Mouse (Mus musculus) effector memory CD4-positive, alpha-beta T cell, adult 7 months (primary cell): ENCODE measurements around the gene Tgm4. TPM values are rescaled to one million over a fixed set of nuclear protein-coding genes. Genes with fewer than 3 reads are reported as not detected.

Experiments used
- polyA plus RNA-seq: library from polyadenylated mRNA; unstranded; fragments of 100-300 nt; shearing (Covaris generic); gene quantifications from one replicate; pipeline ENCODE4 v1.2.1, GENCODE M21; 2017

Tgm4 gene
- polyA plus RNA-seq: 1.1 TPM

GRCm38 (mm10) chr9:123034426-123034825, at the start of gene Tgm4:
TSS of gene Tgm4 (plus strand) at chr9:123034726.

GRCm38 (mm10) chr9:123020995-123021631, 13.4 kb upstream of the Tgm4 start, which contains the start of gene Tmem42:
TSS of gene Tmem42 (plus strand) at chr9:123021326.

GRCm38 (mm10) chr9:123112805-123113521, 78.4 kb downstream of the Tgm4 start, which contains the start of the genes Zdhhc3 and Exosc7:
TSS of gene Zdhhc3 (minus strand) at chr9:123113205.
TSS of gene Exosc7 (plus strand) at chr9:123113215.

Other genes starting within 250 kb of the Tgm4 start
- 9.3 TPM for gene Tcaim, start 229.2 kb upstream of the Tgm4 start, polyA plus RNA-seq
- not detected for gene Gm35549, start 190.7 kb upstream of the Tgm4 start, polyA plus RNA-seq
- 50.3 TPM for gene Zfp445, start 168.7 kb upstream of the Tgm4 start, polyA plus RNA-seq
- gene Zkscan7, start 149.0 kb upstream of the Tgm4 start, polyA plus RNA-seq: 2.5 TPM
- gene Zfp105, start 111.7 kb upstream of the Tgm4 start, polyA plus RNA-seq: 0.24 TPM
- gene 1110059G10Rik, start 83.7 kb upstream of the Tgm4 start, polyA plus RNA-seq: 27.5 TPM
- 3.2 TPM for gene Kif15, start 83.7 kb upstream of the Tgm4 start, polyA plus RNA-seq
- gene Tmem42, start 13.4 kb upstream of the Tgm4 start, polyA plus RNA-seq: 14.2 TPM
- 63.2 TPM for gene Zdhhc3, start 78.5 kb downstream of the Tgm4 start, polyA plus RNA-seq
- 56.0 TPM for gene Exosc7, start 78.5 kb downstream of the Tgm4 start, polyA plus RNA-seq
- gene Clec3b, start 116.2 kb downstream of the Tgm4 start, polyA plus RNA-seq: not detected
- 0.32 TPM for gene Cdcp1, start 181.3 kb downstream of the Tgm4 start, polyA plus RNA-seq
- 1.5 TPM for gene Tmem158, start 226.0 kb downstream of the Tgm4 start, polyA plus RNA-seq